In the genomic region with DNA sequence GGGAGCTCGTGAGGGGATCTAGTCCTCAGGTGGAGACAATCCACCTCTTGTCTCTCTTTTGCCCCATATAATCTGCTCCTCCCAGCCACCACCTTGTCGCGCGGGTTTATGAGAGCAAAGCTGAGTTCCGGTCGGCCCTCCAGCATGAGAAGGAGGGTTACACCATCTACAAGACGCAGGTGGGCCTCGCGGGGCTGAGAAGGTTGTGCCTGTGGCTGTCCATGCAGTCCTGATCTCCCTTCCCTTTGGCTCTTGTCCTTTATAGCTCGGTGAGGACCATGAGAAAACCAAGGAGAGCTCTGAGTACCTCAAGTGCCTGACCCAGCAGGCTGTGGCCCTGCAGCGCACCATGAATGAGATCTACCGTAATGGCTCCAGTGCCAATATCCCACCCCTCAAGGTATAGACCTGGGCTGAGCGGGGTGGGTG, we compare ENCODE assay signal across 23 mouse cellular contexts. TPM values are rescaled to one million over a fixed set of nuclear protein-coding genes. Genes with fewer than 3 reads are reported as not detected.
A peak's percentile ranks its signal among the peaks of the same experiment; 100 is the strongest.
DNase-seq lines count a peak whose midpoint lies in the region; ATAC-seq lines count a peak whose summit lies in the region.
"Had no signal": no experiment of that assay in that cellular context is flagged by ENCODE, and none has a peak within 500 bp of the region (broad histone marks: within the 10 kb centered on the region; RNA-seq: fewer than 3 reads in every experiment).

No protein-coding gene starts in this region.

- WGBS in intestine, embryonic 14.5 days: 93% methylated on average over 13 of the region's 13 CpGs
- 95% methylated on average over 13 of the region's 13 CpGs for WGBS in intestine, embryonic 16.5 days

- H3K36me3 ChIP-seq in intestine, embryonic 14.5 days (ENCODE audit: control insufficient read depth, insufficient read depth, low read length): peaks cover 71% of the 10 kb centered on the region
- H3K36me3 ChIP-seq in intestine, embryonic 16.5 days (ENCODE audit: control insufficient read depth, insufficient read depth, low read length): peaks cover 31% of the 10 kb centered on the region

- intact Hi-C loops in heart, postnatal 25 days (cut with DNase I): no loop called here

- H3K4me2 ChIP-seq in intestine, embryonic 14.5 days (ENCODE audit: low read length): no peak overlapping the region
- H3K4me2 ChIP-seq in intestine, embryonic 16.5 days (ENCODE audit: low read depth, low read length): no peak overlapping the region
- H3K4me2 ChIP-seq: embryonic facial prominence, embryonic 12.5 days; forebrain, embryonic 13.5 days; forebrain, embryonic 15.5 days had no signal

- no peak overlapping the region for H3K9ac ChIP-seq in intestine, embryonic 14.5 days (ENCODE audit: low read length)
- no peak overlapping the region for H3K9ac ChIP-seq in intestine, embryonic 16.5 days (ENCODE audit: low read depth, low read length)
- H3K9ac ChIP-seq: embryonic facial prominence, embryonic 12.5 days; forebrain, embryonic 13.5 days; forebrain, embryonic 15.5 days had no signal

- DNase-seq in heart, adult 11 months: peak; percentile 86
- DNase-seq in heart, postnatal 25 days (ENCODE audit: low spot score): no peak
- DNase-seq in intestine, embryonic 14.5 days (ENCODE audit: low spot score): peak; percentile 44
- peak; percentile 36 for DNase-seq in testis, postnatal 10 days (ENCODE audit: low spot score)
- no peak for DNase-seq in testis, postnatal 14 days (ENCODE audit: low spot score)
- DNase-seq: adrenal gland, adult 8-10 months; adrenal gland, postnatal 14 days; adrenal gland, postnatal 36 days; B cell, adult 2 months; cerebellum, adult 11-12 months; cerebellum, adult 2 months; cerebellum, adult 9-10 months; cerebellum, postnatal 10 days had no signal

- no peaks in the 10 kb centered on the region for H3K27me3 ChIP-seq in intestine, embryonic 14.5 days (replicated peaks; ENCODE audit: control insufficient read depth, insufficient read depth, low read length)
- no peaks in the 10 kb centered on the region for H3K27me3 ChIP-seq in intestine, embryonic 16.5 days (replicated peaks; ENCODE audit: control insufficient read depth, insufficient read depth, low read length)
- H3K27me3 ChIP-seq: CH12.LX; embryonic facial prominence, embryonic 12.5 days; forebrain, embryonic 13.5 days; forebrain, embryonic 15.5 days; Patski had no signal

- no peaks in the 10 kb centered on the region for H3K9me3 ChIP-seq in intestine, embryonic 14.5 days (ENCODE audit: control insufficient read depth, low read length)
- H3K9me3 ChIP-seq in intestine, embryonic 16.5 days (ENCODE audit: control insufficient read depth, low read length): no peaks in the 10 kb centered on the region
- H3K9me3 ChIP-seq: embryonic facial prominence, embryonic 10.5 days; embryonic facial prominence, embryonic 12.5 days; forebrain, embryonic 13.5 days; forebrain, embryonic 15.5 days; G1E had no signal

- no peak for ATAC-seq in intestine, embryonic 14.5 days (replicated peaks; ENCODE audit: low FRiP score, low TSS enrichment, low read depth)
- no peak for ATAC-seq in intestine, embryonic 16.5 days
- ATAC-seq: activated CD4-positive, CD25-positive, alpha-beta regulatory T cell, adult 4 months; CD4-positive, CD25-positive, alpha-beta regulatory T cell, adult 4 months; forebrain, embryonic 13.5 days; forebrain, embryonic 15.5 days; Patski had no signal

- no peak overlapping the region for H3K27ac ChIP-seq in intestine, embryonic 14.5 days (ENCODE audit: low read depth)
- no peak overlapping the region for H3K27ac ChIP-seq in intestine, embryonic 16.5 days (ENCODE audit: low read length)
- H3K27ac ChIP-seq: embryonic facial prominence, embryonic 10.5 days; embryonic facial prominence, embryonic 12.5 days; forebrain, embryonic 13.5 days; forebrain, embryonic 15.5 days had no signal

- no peak overlapping the region for H3K4me3 ChIP-seq in intestine, embryonic 14.5 days (ENCODE audit: low read depth, low read length)
- no peak overlapping the region for H3K4me3 ChIP-seq in intestine, embryonic 16.5 days (ENCODE audit: low read length)
- H3K4me3 ChIP-seq: embryonic facial prominence, embryonic 10.5 days; embryonic facial prominence, embryonic 12.5 days; forebrain, embryonic 13.5 days; forebrain, embryonic 15.5 days had no signal

- no peaks in the 10 kb centered on the region for H3K4me1 ChIP-seq in intestine, embryonic 14.5 days (replicated peaks; ENCODE audit: control insufficient read depth, insufficient read depth, low read length)
- no peaks in the 10 kb centered on the region for H3K4me1 ChIP-seq in intestine, embryonic 16.5 days (ENCODE audit: control insufficient read depth, insufficient read depth, low read length)
- H3K4me1 ChIP-seq: embryonic facial prominence, embryonic 10.5 days; embryonic facial prominence, embryonic 12.5 days; forebrain, embryonic 13.5 days; forebrain, embryonic 15.5 days had no signal

RNA-seq across cellular contexts. Expression of gene Cluh, which starts 18.3 kb away (rescaled TPM):
- total RNA-seq in heart, postnatal 25 days (2021): 100 to 1,000 TPM; 208 to 227 TPM
- 38.7 and 47.0 TPM in 2 replicates for polyA plus RNA-seq in intestine, embryonic 14.5 days (2014; fragmentation: Nextera tagmentation; extraction: Ambion mirVana)
- 57.0 and 66.0 TPM in 2 replicates for polyA plus RNA-seq in intestine, embryonic 16.5 days (2015; fragmentation: Nextera tagmentation; extraction: Ambion mirVana)

RNA-seq across cellular contexts. Expression of gene Ccdc92b, which starts 48.2 kb away (rescaled TPM):
- under 1 TPM; 0.47 to 0.59 TPM for total RNA-seq in heart, postnatal 25 days (2021)
- polyA plus RNA-seq in intestine, embryonic 14.5 days (2014; fragmentation: Nextera tagmentation; extraction: Ambion mirVana): 0.56 and 0.74 TPM in 2 replicates
- 0.29 and 0.53 TPM in 2 replicates for polyA plus RNA-seq in intestine, embryonic 16.5 days (2015; fragmentation: Nextera tagmentation; extraction: Ambion mirVana)
- total RNA-seq: CH12.LX had no signal
- polyA plus RNA-seq: activated CD4-positive, CD25-positive, alpha-beta regulatory T cell, adult 4 months; CD4-positive, CD25-positive, alpha-beta regulatory T cell, adult 4 months; G1E had no signal

RNA-seq across cellular contexts. Expression of gene Pafah1b1, which starts 56.9 kb away (rescaled TPM):
- 100 to 1,000 TPM; 206 to 224 TPM for total RNA-seq in heart, postnatal 25 days (2021)
- polyA plus RNA-seq in intestine, embryonic 14.5 days (2014; fragmentation: Nextera tagmentation; extraction: Ambion mirVana): 58.7 and 61.8 TPM in 2 replicates
- polyA plus RNA-seq in intestine, embryonic 16.5 days (2015; fragmentation: Nextera tagmentation; extraction: Ambion mirVana): 33.5 and 33.8 TPM in 2 replicates

RNA-seq across cellular contexts. Expression of gene Rap1gap2, which starts 56.9 kb away (rescaled TPM):
- total RNA-seq in heart, postnatal 25 days (2021): 10 to 100 TPM; 85.8 to 86.8 TPM
- 7.7 and 11.6 TPM in 2 replicates for polyA plus RNA-seq in intestine, embryonic 14.5 days (2014; fragmentation: Nextera tagmentation; extraction: Ambion mirVana)
- polyA plus RNA-seq in intestine, embryonic 16.5 days (2015; fragmentation: Nextera tagmentation; extraction: Ambion mirVana): 8.4 and 10.5 TPM in 2 replicates

Comparison
In these comparisons a context has a peak if more than half of its experiments do, and no peak if none do; other contexts are left out.
1. DNase-seq: peak in heart, adult 11 months (single experiment), intestine, embryonic 14.5 days (single experiment) and testis, postnatal 10 days (single experiment); none in heart, postnatal 25 days (single experiment) and testis, postnatal 14 days (single experiment).